Mouse (Mus musculus): ENCODE results near the gene Fkrp. TPM values are rescaled to one million over a fixed set of nuclear protein-coding genes. Genes with fewer than 3 reads are reported as not detected.

Fkrp gene
- polyA plus RNA-seq, 1 experiment from 2014 or later: 20.3 TPM

GRCm38 (mm10) chr7:16809739-16810138 lies 6.8 kb downstream of the Fkrp start:
- H3K9me3 ChIP-seq (ENCODE audit: control insufficient read depth, low read length): no peaks in the 10 kb centered on the region
- WGBS: 39% methylated on average over 10 of the region's 10 CpGs
- H3K27ac ChIP-seq (ENCODE audit: low read length): no peak overlapping the region
- no peaks in the 10 kb centered on the region for H3K36me3 ChIP-seq (ENCODE audit: control insufficient read depth, insufficient read depth, low read length)
- ATAC-seq: peak; percentile 20; the same call in 1 of the 2 replicates
- H3K4me2 ChIP-seq (ENCODE audit: low read depth, low read length): no peak overlapping the region
- peaks cover 14% of the 10 kb centered on the region for H3K4me1 ChIP-seq (ENCODE audit: control insufficient read depth, insufficient read depth, low read length)
- no peaks in the 10 kb centered on the region; the same call in 1 of the 2 replicates for H3K27me3 ChIP-seq (replicated peaks; ENCODE audit: control insufficient read depth, insufficient read depth, low read length)
- H3K9ac ChIP-seq (ENCODE audit: low read depth, low read length): no peak overlapping the region
- no peak overlapping the region for H3K4me3 ChIP-seq (ENCODE audit: low read length)

DNA sequence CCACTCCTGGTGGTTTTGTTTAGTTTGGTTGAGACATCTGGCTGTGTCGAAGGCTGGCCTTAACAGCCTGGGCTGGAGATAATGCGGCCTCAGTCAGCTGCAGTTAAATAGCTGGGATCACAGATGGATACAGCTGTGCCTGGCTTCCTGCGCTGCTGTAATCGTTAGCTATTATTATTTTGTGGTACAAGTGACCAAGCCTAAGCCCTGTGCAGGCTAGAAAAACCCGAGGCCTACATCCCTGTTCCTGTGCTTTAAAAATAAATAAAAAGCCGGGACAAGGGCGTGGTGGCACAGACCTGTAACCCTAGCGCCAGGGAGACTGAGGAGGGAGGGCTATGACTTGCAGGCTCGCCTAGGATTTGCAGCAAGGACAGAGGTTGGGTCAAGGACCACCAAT lies 7.9 kb downstream of the Fkrp start:
- peak; percentile 32 for ATAC-seq
- H3K9me3 ChIP-seq (ENCODE audit: control insufficient read depth, low read length): no peaks in the 10 kb centered on the region
- H3K9ac ChIP-seq (ENCODE audit: low read depth, low read length): no peak overlapping the region
- H3K4me2 ChIP-seq (ENCODE audit: low read depth, low read length): no peak overlapping the region
- no peak overlapping the region for H3K27ac ChIP-seq (ENCODE audit: low read length)
- H3K4me3 ChIP-seq (ENCODE audit: low read length): no peak overlapping the region
- H3K4me1 ChIP-seq (ENCODE audit: control insufficient read depth, insufficient read depth, low read length): peaks cover 14% of the 10 kb centered on the region
- 58% methylated on average over 9 of the region's 9 CpGs for WGBS
- no peaks in the 10 kb centered on the region for H3K36me3 ChIP-seq (ENCODE audit: control insufficient read depth, insufficient read depth, low read length)
- no peaks in the 10 kb centered on the region; the same call in 1 of the 2 replicates for H3K27me3 ChIP-seq (replicated peaks; ENCODE audit: control insufficient read depth, insufficient read depth, low read length)

- Histone ChIP-seq H3K4me1 (ENCODE audit: control insufficient read depth, insufficient read depth, low read length) (peaks cover 14% of the 10 kb centered on the region), H3K9me3 (ENCODE audit: control insufficient read depth, low read length) (no peaks in the 10 kb centered on the region), H3K27ac (ENCODE audit: low read length) (no peak overlapping the region), H3K4me2 (ENCODE audit: low read depth, low read length) (no peak overlapping the region), H3K36me3 (ENCODE audit: control insufficient read depth, insufficient read depth, low read length) (no peaks in the 10 kb centered on the region), H3K27me3 (replicated peaks; ENCODE audit: control insufficient read depth, insufficient read depth, low read length) (no peaks in the 10 kb centered on the region; the same call in 1 of the 2 replicates), H3K4me3 (ENCODE audit: low read length) (no peak overlapping the region), H3K9ac (ENCODE audit: low read depth, low read length) (no peak overlapping the region)
- no peak for ATAC-seq
- 87% methylated on average over 9 of the region's 9 CpGs for WGBS
Observed at GRCm38 (mm10) chr7:16807936-16808335, 8.6 kb downstream of the Fkrp start.

GRCm38 (mm10) chr7:16804409-16805028 lies 12.0 kb downstream of the Fkrp start:
- peak; percentile 43; the same call in 1 of the 2 replicates for ATAC-seq
- 34% methylated on average over 8 of the region's 8 CpGs for WGBS

DNA sequence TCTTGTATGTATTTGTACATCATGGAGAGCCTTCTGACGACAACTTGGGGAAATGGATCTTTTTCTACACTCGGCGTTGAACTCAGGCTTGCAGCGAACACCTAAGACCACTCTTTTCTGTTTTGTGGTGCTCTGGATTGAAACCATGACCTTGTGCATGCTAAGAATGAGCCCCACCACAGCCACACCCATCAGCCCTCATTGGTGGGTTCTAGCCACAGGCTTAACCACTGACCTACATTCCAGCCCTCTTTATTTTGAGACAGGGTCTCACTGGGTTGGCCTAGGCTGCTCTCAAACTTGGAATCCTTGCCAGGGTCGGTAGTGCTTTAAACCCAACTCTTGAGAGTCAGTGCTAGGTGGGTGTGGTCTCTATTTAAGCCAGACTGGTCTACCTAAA lies 21.6 kb downstream of the Fkrp start:
- no peaks in the 10 kb centered on the region for H3K9me3 ChIP-seq (ENCODE audit: control insufficient read depth, low read length)
- WGBS: 94% methylated on average over 5 of the region's 5 CpGs
- no peak overlapping the region for H3K9ac ChIP-seq (ENCODE audit: low read depth, low read length)
- H3K36me3 ChIP-seq (ENCODE audit: control insufficient read depth, insufficient read depth, low read length): 0 out of 2 replicates have a peak, but pooled peaks cover 8% of the 10 kb centered on the region
- no peak overlapping the region for H3K4me3 ChIP-seq (ENCODE audit: low read length)
- H3K27me3 ChIP-seq (replicated peaks; ENCODE audit: control insufficient read depth, insufficient read depth, low read length): no peaks in the 10 kb centered on the region
- no peak for ATAC-seq
- H3K4me2 ChIP-seq (ENCODE audit: low read depth, low read length): no peak overlapping the region
- H3K27ac ChIP-seq (ENCODE audit: low read length): no peak overlapping the region
- H3K4me1 ChIP-seq (ENCODE audit: control insufficient read depth, insufficient read depth, low read length): peaks cover 10% of the 10 kb centered on the region

More at GRCm38 (mm10) chr7:16804409-16805028, 12.0 kb downstream of the Fkrp start:
- Histone ChIP-seq H3K4me3 (ENCODE audit: low read length) (no peak overlapping the region), H3K4me2 (ENCODE audit: low read depth, low read length) (no peak overlapping the region), H3K4me1 (ENCODE audit: control insufficient read depth, insufficient read depth, low read length) (peaks cover 3% of the 10 kb centered on the region; the same call in 1 of the 2 replicates), H3K27me3 (replicated peaks; ENCODE audit: control insufficient read depth, insufficient read depth, low read length) (no peaks in the 10 kb centered on the region), H3K9me3 (ENCODE audit: control insufficient read depth, low read length) (no peaks in the 10 kb centered on the region), H3K36me3 (ENCODE audit: control insufficient read depth, insufficient read depth, low read length) (no peaks in the 10 kb centered on the region), H3K27ac (ENCODE audit: low read length) (no peak overlapping the region), H3K9ac (ENCODE audit: low read depth, low read length) (no peak overlapping the region)

- Histone ChIP-seq H3K27me3 (replicated peaks; ENCODE audit: control insufficient read depth, insufficient read depth, low read length) (no peaks in the 10 kb centered on the region), H3K4me1 (ENCODE audit: control insufficient read depth, insufficient read depth, low read length) (peaks cover 10% of the 10 kb centered on the region), H3K9ac (ENCODE audit: low read depth, low read length) (no peak overlapping the region), H3K4me3 (ENCODE audit: low read length) (no peak overlapping the region), H3K9me3 (ENCODE audit: control insufficient read depth, low read length) (no peaks in the 10 kb centered on the region), H3K27ac (ENCODE audit: low read length) (no peak overlapping the region), H3K4me2 (ENCODE audit: low read depth, low read length) (no peak overlapping the region), H3K36me3 (ENCODE audit: control insufficient read depth, insufficient read depth, low read length) (0 out of 2 replicates have a peak, but pooled peaks cover 8% of the 10 kb centered on the region)
- 79% methylated on average over 19 of the region's 19 CpGs for WGBS
- peak; percentile 49; the same call in 1 of the 2 replicates for ATAC-seq
Observed at GRCm38 (mm10) chr7:16793010-16793725, 23.4 kb downstream of the Fkrp start.

- Histone ChIP-seq H3K9me3 (ENCODE audit: control insufficient read depth, low read length) (no peaks in the 10 kb centered on the region), H3K4me2 (ENCODE audit: low read depth, low read length) (no peak overlapping the region), H3K4me3 (ENCODE audit: low read length) (no peak overlapping the region; the same call in 1 of the 2 replicates), H3K4me1 (ENCODE audit: control insufficient read depth, insufficient read depth, low read length) (peaks cover 10% of the 10 kb centered on the region), H3K9ac (ENCODE audit: low read depth, low read length) (no peak overlapping the region), H3K27me3 (replicated peaks; ENCODE audit: control insufficient read depth, insufficient read depth, low read length) (no peaks in the 10 kb centered on the region), H3K36me3 (ENCODE audit: control insufficient read depth, insufficient read depth, low read length) (0 out of 2 replicates have a peak, but pooled peaks cover 8% of the 10 kb centered on the region), H3K27ac (ENCODE audit: low read length) (peak overlapping the region; percentile 49; the same call in 1 of the 2 replicates)
- ATAC-seq: peak; percentile 68
- WGBS: 30% methylated on average over 5 of the region's 5 CpGs
Observed at GRCm38 (mm10) chr7:16792316-16792715, 24.2 kb downstream of the Fkrp start.

DNA sequence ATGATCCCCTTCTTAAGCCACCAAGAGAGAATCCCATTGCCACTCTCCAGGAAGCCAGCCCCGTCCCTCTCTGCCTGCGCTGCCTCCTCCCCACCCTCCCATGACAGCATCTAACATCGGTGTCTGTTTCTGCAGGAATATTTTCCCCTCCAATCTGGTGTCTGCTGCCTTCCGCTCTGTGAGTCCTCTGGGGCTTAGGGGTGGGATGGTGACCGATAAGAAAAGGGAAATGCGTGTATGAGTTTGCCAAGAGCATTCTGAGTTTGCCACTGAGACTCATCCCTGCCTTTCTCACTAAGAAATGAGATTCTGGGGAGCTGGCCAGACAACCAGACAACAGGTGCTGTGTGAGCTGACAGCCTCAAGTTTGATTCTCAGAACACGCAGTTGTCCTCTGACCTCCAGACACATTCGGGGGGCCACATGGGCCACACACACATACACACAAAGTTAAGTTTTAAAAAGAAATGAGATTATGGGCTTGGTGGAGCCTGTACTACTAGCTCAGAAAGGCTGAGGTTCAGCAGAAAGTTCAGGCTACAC lies 30.9 kb downstream of the Fkrp start:
- Histone ChIP-seq H3K36me3 (ENCODE audit: control insufficient read depth, insufficient read depth, low read length) (0 out of 2 replicates have a peak, but pooled peaks cover 3% of the 10 kb centered on the region), H3K4me1 (ENCODE audit: control insufficient read depth, insufficient read depth, low read length) (peaks cover 25% of the 10 kb centered on the region; the same call in 1 of the 2 replicates), H3K9me3 (ENCODE audit: control insufficient read depth, low read length) (no peaks in the 10 kb centered on the region), H3K27me3 (replicated peaks; ENCODE audit: control insufficient read depth, insufficient read depth, low read length) (no peaks in the 10 kb centered on the region), H3K9ac (ENCODE audit: low read depth, low read length) (no peak overlapping the region), H3K27ac (ENCODE audit: low read length) (no peak overlapping the region), H3K4me3 (ENCODE audit: low read length) (no peak overlapping the region), H3K4me2 (ENCODE audit: low read depth, low read length) (no peak overlapping the region)
- no peak for ATAC-seq
- 72% methylated on average over 8 of the region's 8 CpGs for WGBS

DNA sequence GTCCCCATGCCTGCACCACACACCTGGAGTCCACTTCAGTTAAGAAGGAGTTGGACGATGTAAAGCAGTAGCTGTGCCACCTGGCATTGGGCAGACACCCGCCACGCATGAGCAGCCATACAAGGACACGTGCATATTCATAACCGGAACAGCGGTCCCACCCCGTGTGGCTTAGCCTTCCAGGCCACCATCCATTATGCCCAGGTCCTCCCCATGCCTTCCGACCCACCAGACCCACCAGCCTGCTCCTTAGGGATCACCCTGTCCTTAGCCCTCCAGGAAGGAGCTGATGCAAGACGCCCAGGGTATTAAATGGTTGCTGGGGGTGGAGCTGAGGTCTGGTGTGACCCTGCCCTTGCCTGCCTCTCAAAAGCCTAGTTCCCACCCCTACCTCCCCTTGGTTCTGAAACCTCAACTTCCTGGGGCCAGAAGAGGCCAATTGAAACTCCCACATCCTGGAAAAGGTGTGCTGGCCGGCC lies 32.0 kb downstream of the Fkrp start:
- H3K36me3 ChIP-seq (ENCODE audit: control insufficient read depth, insufficient read depth, low read length): no peaks in the 10 kb centered on the region
- peak overlapping the region; percentile 97; the same call in 1 of the 2 replicates for H3K4me2 ChIP-seq (ENCODE audit: low read depth, low read length)
- 84% methylated on average over 10 of the region's 10 CpGs for WGBS
- H3K4me1 ChIP-seq (ENCODE audit: control insufficient read depth, insufficient read depth, low read length): peaks cover 25% of the 10 kb centered on the region; the same call in 1 of the 2 replicates
- H3K27me3 ChIP-seq (replicated peaks; ENCODE audit: control insufficient read depth, insufficient read depth, low read length): no peaks in the 10 kb centered on the region
- H3K9me3 ChIP-seq (ENCODE audit: control insufficient read depth, low read length): no peaks in the 10 kb centered on the region
- peak overlapping the region; percentile 78; the same call in 1 of the 2 replicates for H3K4me3 ChIP-seq (ENCODE audit: low read length)
- ATAC-seq: 0 out of 2 replicates have a peak, but pooled peaks have one; percentile 9
- H3K27ac ChIP-seq (ENCODE audit: low read length): no peak overlapping the region
- 0 out of 2 replicates have a peak overlapping the region, but pooled peaks have one; percentile 2 for H3K9ac ChIP-seq (ENCODE audit: low read depth, low read length)

Data from intestine, embryonic 16.5 days (tissue).